In genomic region chr11:119112721-119113120, GRCm38 (mm10) we compare ENCODE assay signal across 21 mouse cellular contexts.
"Had no signal": no experiment of that assay in that cellular context is flagged by ENCODE, and none has a peak within 500 bp of the region (broad histone marks: within the 10 kb centered on the region; RNA-seq: fewer than 3 reads in every experiment).

No protein-coding gene starts in this region.

- H3K27me3 ChIP-seq: lung, embryonic 15.5 days; neural tube, embryonic 13.5 days; neural tube, embryonic 15.5 days had no signal

- H3K27ac ChIP-seq: liver, embryonic 13.5 days; liver, embryonic 15.5 days; lung, embryonic 15.5 days; midbrain, embryonic 10.5 days; midbrain, embryonic 12.5 days; neural tube, embryonic 13.5 days; neural tube, embryonic 15.5 days had no signal

- H3K9ac ChIP-seq: liver, embryonic 13.5 days; liver, embryonic 15.5 days; liver, postnatal 0 days; lung, embryonic 15.5 days; midbrain, embryonic 12.5 days; neural tube, embryonic 13.5 days; neural tube, embryonic 15.5 days had no signal

- H3K9me3 ChIP-seq: liver, embryonic 13.5 days; liver, embryonic 15.5 days; lung, embryonic 15.5 days; midbrain, embryonic 10.5 days; midbrain, embryonic 12.5 days; neural tube, embryonic 13.5 days; neural tube, embryonic 15.5 days had no signal

- H3K4me1 ChIP-seq: liver, embryonic 13.5 days had no signal

- ATAC-seq: liver, postnatal 0 days; midbrain, embryonic 16.5 days had no signal

- DNase-seq: liver, embryonic 13.5 days; liver, postnatal 0 days; lung, adult 2 months; lung, postnatal 10 days; lung, postnatal 4 days; midbrain, embryonic 14.5 days; retina, postnatal 1 day; right cerebral cortex, adult 18-20 months; right cerebral cortex, postnatal 25 days; thymus, adult 18-20 months; thymus, postnatal 14 days; thymus, postnatal 4 days had no signal

- H3K4me2 ChIP-seq: liver, embryonic 11.5 days; liver, embryonic 13.5 days; liver, embryonic 15.5 days; lung, embryonic 15.5 days; midbrain, embryonic 12.5 days; neural tube, embryonic 13.5 days; neural tube, embryonic 15.5 days had no signal

- H3K36me3 ChIP-seq: liver, embryonic 13.5 days; liver, embryonic 15.5 days; lung, embryonic 15.5 days; midbrain, embryonic 10.5 days; midbrain, embryonic 12.5 days; neural tube, embryonic 13.5 days; neural tube, embryonic 15.5 days had no signal

- H3K4me3 ChIP-seq: liver, embryonic 13.5 days; liver, embryonic 15.5 days; lung, embryonic 15.5 days; midbrain, embryonic 10.5 days; midbrain, embryonic 12.5 days; myocyte; neural tube, embryonic 13.5 days; neural tube, embryonic 15.5 days had no signal
